11 mouse cellular contexts compared by ENCODE assay signal in the genomic region with DNA sequence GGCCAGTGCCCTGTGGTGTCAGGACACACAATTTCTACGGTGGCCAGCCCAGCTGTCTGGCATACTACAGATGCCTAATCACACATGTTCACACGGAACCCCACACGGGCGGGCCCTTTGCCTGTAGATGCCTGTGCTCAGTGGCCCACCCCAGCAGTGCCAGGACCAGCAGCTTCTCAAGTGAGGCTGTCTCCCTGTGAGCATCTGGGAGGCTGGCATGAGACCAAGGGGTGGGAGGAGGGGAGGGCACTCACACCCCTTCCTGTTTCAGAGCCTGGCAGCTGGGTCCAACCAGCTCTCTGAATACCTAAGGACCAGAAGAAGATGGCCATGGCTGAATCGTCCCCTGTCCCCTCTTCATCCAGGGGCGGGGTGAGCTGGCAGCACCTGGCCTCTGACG. TPM values are rescaled to one million over a fixed set of nuclear protein-coding genes. Genes with fewer than 3 reads are reported as not detected.
DNase-seq lines count a peak whose midpoint lies in the region; ATAC-seq and TF ChIP-seq lines count a peak whose summit lies in the region.
"Had no signal": no experiment of that assay in that cellular context is flagged by ENCODE, and none has a peak within 500 bp of the region (broad histone marks: within the 10 kb centered on the region; RNA-seq: fewer than 3 reads in every experiment).

No protein-coding gene starts in this region.

- no peak for TF ChIP-seq CTCF in heart, adult 2 months (IDR thresholded peaks at IDR 0.05)

- H3K9ac ChIP-seq in neural tube, embryonic 15.5 days (replicated peaks): no peak overlapping the region
- H3K9ac ChIP-seq in heart, adult 2 months (ENCODE audit: low read depth, low read length): no peak overlapping the region
- H3K9ac ChIP-seq: limb, embryonic 15.5 days had no signal

- no peaks in the 10 kb centered on the region for H3K9me3 ChIP-seq in neural tube, embryonic 15.5 days (replicated peaks)
- H3K9me3 ChIP-seq: limb, embryonic 15.5 days had no signal

- H3K36me3 ChIP-seq in neural tube, embryonic 15.5 days: 0 out of 2 replicates have a peak, but pooled peaks cover 2% of the 10 kb centered on the region
- no peaks in the 10 kb centered on the region for H3K36me3 ChIP-seq in heart, adult 2 months (ENCODE audit: control insufficient read depth, insufficient read depth, low read length)
- H3K36me3 ChIP-seq: limb, embryonic 15.5 days had no signal

- WGBS in neural tube, embryonic 15.5 days: 45% methylated on average over 7 of the region's 7 CpGs
- WGBS in heart, adult 2 months: 63% methylated on average over 7 of the region's 7 CpGs

- ATAC-seq in cerebellum, adult (ENCODE audit: insufficient number of reproducible peaks, low FRiP score, low TSS enrichment): no peak
- ATAC-seq in neural tube, embryonic 15.5 days (ENCODE audit: low FRiP score): peak; percentile 46

- peak; percentile 55 to 78 for DNase-seq in cerebellum, postnatal 14 days
- peak; percentile 93 for DNase-seq in left cerebral cortex, postnatal 4 days
- no peak for DNase-seq in left cerebral cortex, adult 18-20 months (ENCODE audit: low spot score in 2 of 2)
- peak; percentile 46 to 67 for DNase-seq in frontal cortex, postnatal 10 days (ENCODE audit: low spot score in 2 of 2)
- DNase-seq in cerebellum, adult 9-11 months: no peak
- DNase-seq in heart, adult 2 months: no peak
- DNase-seq: heart, adult 11 months; kidney, adult 9 months had no signal

- no peak overlapping the region; the same call in 1 of the 2 replicates for H3K27ac ChIP-seq in neural tube, embryonic 15.5 days (replicated peaks)
- no peak overlapping the region for H3K27ac ChIP-seq in heart, adult 2 months
- H3K27ac ChIP-seq: limb, embryonic 15.5 days had no signal

- TF ChIP-seq POLR2A in heart, adult 2 months (IDR thresholded peaks at IDR 0.05; ENCODE audit: insufficient read depth, low read depth, low read length): no peak

- no peak overlapping the region for H3K4me3 ChIP-seq in neural tube, embryonic 15.5 days (replicated peaks)
- H3K4me3 ChIP-seq in heart, adult 2 months: no peak overlapping the region
- H3K4me3 ChIP-seq: limb, embryonic 15.5 days had no signal

- H3K4me2 ChIP-seq in neural tube, embryonic 15.5 days: no peak overlapping the region
- H3K4me2 ChIP-seq: limb, embryonic 15.5 days had no signal

- intact Hi-C loops in left cerebral cortex, postnatal 4 days (cut with DNase I): no loop called here
- intact Hi-C loops in heart, adult 2 months (cut with DNase I): no loop called here

- H3K4me1 ChIP-seq in neural tube, embryonic 15.5 days: peaks cover 38% of the 10 kb centered on the region
- H3K4me1 ChIP-seq in heart, adult 2 months (ENCODE audit: control insufficient read depth, insufficient read depth, low read length): no peaks in the 10 kb centered on the region

- no peaks in the 10 kb centered on the region for H3K27me3 ChIP-seq in neural tube, embryonic 15.5 days (replicated peaks)
- peaks cover 2% of the 10 kb centered on the region; the same call in 1 of the 2 replicates for H3K27me3 ChIP-seq in heart, adult 2 months (ENCODE audit: control insufficient read depth, insufficient read depth, low read length)

- TF ChIP-seq EP300 in heart, adult 2 months (IDR thresholded peaks at IDR 0.05; ENCODE audit: insufficient read depth, low read depth, low read length): no peak

- no peaks in the 10 kb centered on the region for H3K79me2 ChIP-seq in heart, adult 2 months (replicated peaks; ENCODE audit: control insufficient read depth, insufficient read depth, low read length)

RNA-seq across cellular contexts. Expression of a gene that starts 22.0 kb away (rescaled TPM):
- not detected for total RNA-seq in left cerebral cortex, postnatal 4 days (2021)
- total RNA-seq in left cerebral cortex, adult 18-20 months (2021): under 1 TPM; 0.30 to 0.63 TPM
- polyA plus RNA-seq in neural tube, embryonic 15.5 days (2015; fragmentation: Nextera tagmentation; extraction: Ambion mirVana): 0.24 TPM in 1 of 2 replicates, not detected in the other
- not detected for total RNA-seq in heart, adult 2 months (2021)
- polyA plus RNA-seq in heart, adult 2 months (2012; rRNA removed): not detected in 2 replicates
- polyA plus RNA-seq: limb, embryonic 15.5 days had no signal

RNA-seq across cellular contexts. Expression of a gene that starts 43.0 kb away (rescaled TPM):
- total RNA-seq in left cerebral cortex, postnatal 4 days (2021): 10 to 100 TPM; 69.5 to 72.9 TPM
- 10 to 100 TPM; 85.6 TPM for total RNA-seq in left cerebral cortex, adult 18-20 months (2021)
- 13.0 and 17.8 TPM in 2 replicates for polyA plus RNA-seq in neural tube, embryonic 15.5 days (2015; fragmentation: Nextera tagmentation; extraction: Ambion mirVana)
- 1 to 10 TPM in 1 of 2 experiments, under 1 TPM in 1; 0.97 to 1.4 TPM for total RNA-seq in heart, adult 2 months (2021)
- polyA plus RNA-seq in heart, adult 2 months (2012; rRNA removed): 0.49 and 0.94 TPM in 2 replicates

RNA-seq across cellular contexts. Expression of a gene that starts 54.8 kb away (rescaled TPM):
- under 1 TPM in 1 of 2 experiments, not detected in 1; 0.34 TPM for total RNA-seq in left cerebral cortex, postnatal 4 days (2021)
- total RNA-seq in left cerebral cortex, adult 18-20 months (2021): not detected
- polyA plus RNA-seq in neural tube, embryonic 15.5 days (2015; fragmentation: Nextera tagmentation; extraction: Ambion mirVana): 0.31 and 0.54 TPM in 2 replicates
- total RNA-seq in heart, adult 2 months (2021): 1 to 10 TPM; 1.3 to 2.6 TPM
- 11.6 and 18.4 TPM in 2 replicates for polyA plus RNA-seq in heart, adult 2 months (2012; rRNA removed)

Comparison
In these comparisons a context has a peak if more than half of its experiments do, and no peak if none do; other contexts are left out.
1. DNase-seq: peak in cerebellum, postnatal 14 days (2 of 2), left cerebral cortex, postnatal 4 days (single experiment) and frontal cortex, postnatal 10 days (2 of 2); none in left cerebral cortex, adult 18-20 months (0 of 2), cerebellum, adult 9-11 months (single experiment) and heart, adult 2 months (0 of 2).
2. RNA of a gene that starts 43.0 kb away (total RNA-seq): 85.6 TPM in left cerebral cortex, adult 18-20 months and 69.5 to 72.9 TPM in left cerebral cortex, postnatal 4 days; 0.97 to 1.4 TPM in heart, adult 2 months; every median in the first group is over 10 times any median in the second.